19 mouse cellular contexts compared by ENCODE assay signal in genomic region chr4:48592328-48592727, GRCm38 (mm10). TPM values are rescaled to one million over a fixed set of nuclear protein-coding genes. Genes with fewer than 3 reads are reported as not detected.
A peak's percentile ranks its signal among the peaks of the same experiment; 100 is the strongest.
DNase-seq lines count a peak whose midpoint lies in the region; ATAC-seq and TF ChIP-seq lines count a peak whose summit lies in the region.
"Had no signal": no experiment of that assay in that cellular context is flagged by ENCODE, and none has a peak within 500 bp of the region (broad histone marks: within the 10 kb centered on the region; RNA-seq: fewer than 3 reads in every experiment).

No protein-coding gene starts in this region.

- peaks cover 2% of the 10 kb centered on the region; the same call in 1 of the 2 replicates for H3K79me2 ChIP-seq in CH12.LX (replicated peaks; ENCODE audit: control insufficient read depth, extremely low read depth, insufficient read depth, poor library complexity, severe bottlenecking)

- no peak overlapping the region for H3K4me3 ChIP-seq in heart, postnatal 0 days (ENCODE audit: low read depth, low read length)
- H3K4me3 ChIP-seq in CH12.LX (replicated peaks in 1 of 3; ENCODE audit: low read depth in 2 of 3, low read length in 2 of 3, poor library complexity in 1 of 3), result peak overlapping the region; percentile 21 to 50 (median 32)
- no peak overlapping the region for H3K4me3 ChIP-seq in midbrain, embryonic 10.5 days
- H3K4me3 ChIP-seq: erythroblast, embryonic 14.5 days; hindbrain, embryonic 15.5 days; limb, embryonic 13.5 days; liver, embryonic 15.5 days; megakaryocyte, embryonic 14.5 days had no signal

- WGBS in heart, postnatal 0 days, result 43% methylated on average over 5 of the region's 5 CpGs
- 90% methylated on average over 5 of the region's 5 CpGs for WGBS in midbrain, embryonic 10.5 days

- H3K27ac ChIP-seq in heart, postnatal 0 days (ENCODE audit: low read depth), result no peak overlapping the region
- H3K27ac ChIP-seq in CH12.LX (ENCODE audit: insufficient read depth, low read depth), result peak overlapping the region; percentile 82
- no peak overlapping the region for H3K27ac ChIP-seq in midbrain, embryonic 10.5 days (replicated peaks)
- H3K27ac ChIP-seq: hindbrain, embryonic 15.5 days; limb, embryonic 13.5 days; liver, embryonic 15.5 days had no signal

- in situ Hi-C loops in CH12.LX (cut with MboI; ENCODE audit: low pct_ligation_motif_present, low pct_unique_long_range_greater_than_20kb, low sequenced_read_pairs), result no loop called here

- peak; percentile 51; the same call in 1 of the 2 replicates for ATAC-seq in heart, postnatal 0 days (ENCODE audit: insufficient read depth, low read depth)
- peak; percentile 45; the same call in 1 of the 2 replicates for ATAC-seq in monocyte, adult 5-6 weeks (replicated peaks; ENCODE audit: insufficient number of reproducible peaks, low FRiP score, low TSS enrichment, poor library complexity, severe bottlenecking)
- ATAC-seq: forebrain, embryonic 14.5 days; midbrain, embryonic 16.5 days had no signal

- TF ChIP-seq CTCF in heart, postnatal 0 days (IDR thresholded peaks at IDR 0.05; ENCODE audit: low read depth), result no peak
- TF ChIP-seq CTCF in CH12.LX (conservative IDR thresholded peaks at IDR 0.05 in 1 of 2, IDR thresholded peaks at IDR 0.05 in 1 of 2; ENCODE audit: low read depth in 2 of 2, low read length in 2 of 2), result no peak

- dilution Hi-C loops in CH12.LX (cut with MboI; ENCODE audit: extremely low pct_ligation_motif_present, extremely low pct_unique_long_range_greater_than_20kb, low sequenced_read_pairs), result no loop called here

- H3K9me3 ChIP-seq in heart, postnatal 0 days (replicated peaks; ENCODE audit: control insufficient read depth, low read length), result peaks cover 4% of the 10 kb centered on the region; the same call in 1 of the 2 replicates
- H3K9me3 ChIP-seq in CH12.LX (replicated peaks; ENCODE audit: low read length), result peaks cover 3% of the 10 kb centered on the region
- peaks cover 5% of the 10 kb centered on the region for H3K9me3 ChIP-seq in midbrain, embryonic 10.5 days (replicated peaks)
- H3K9me3 ChIP-seq: hindbrain, embryonic 15.5 days; liver, embryonic 15.5 days had no signal

- no peak overlapping the region for H3K4me2 ChIP-seq in heart, postnatal 0 days (ENCODE audit: low read depth, low read length)
- H3K4me2 ChIP-seq in CH12.LX (ENCODE audit: insufficient read depth, low read depth, poor library complexity, severe bottlenecking), result peak overlapping the region; percentile 83
- H3K4me2 ChIP-seq: hindbrain, embryonic 15.5 days; limb, embryonic 13.5 days; liver, embryonic 15.5 days had no signal

- no peak for TF ChIP-seq EP300 in heart, postnatal 0 days (IDR thresholded peaks at IDR 0.05; ENCODE audit: low read depth)
- TF ChIP-seq EP300 in CH12.LX (IDR thresholded peaks at IDR 0.05; ENCODE audit: low read length), result no peak

- peaks cover 8% of the 10 kb centered on the region; the same call in 1 of the 2 replicates for H3K4me1 ChIP-seq in heart, postnatal 0 days (ENCODE audit: control insufficient read depth, insufficient read depth)
- H3K4me1 ChIP-seq in CH12.LX (ENCODE audit: control insufficient read depth in 1 of 2, insufficient read depth in 2 of 2), result peaks cover 14 to 50% of the 10 kb centered on the region in 2 experiments
- H3K4me1 ChIP-seq in midbrain, embryonic 10.5 days, result peaks cover 7% of the 10 kb centered on the region; the same call in 1 of the 2 replicates
- H3K4me1 ChIP-seq: liver, embryonic 15.5 days; megakaryocyte, embryonic 14.5 days had no signal

- TF ChIP-seq POLR2A in CH12.LX (IDR thresholded peaks at IDR 0.05; ENCODE audit: low read depth, low read length), result peak; percentile 48

- no peaks in the 10 kb centered on the region for H3K36me3 ChIP-seq in heart, postnatal 0 days (replicated peaks; ENCODE audit: control insufficient read depth, insufficient read depth, low read length)
- H3K36me3 ChIP-seq in CH12.LX (replicated peaks in 1 of 2; ENCODE audit: control insufficient read depth in 1 of 2, insufficient read depth in 1 of 2, low read length in 1 of 2), result no peaks in the 10 kb centered on the region
- peaks cover 77% of the 10 kb centered on the region for H3K36me3 ChIP-seq in midbrain, embryonic 10.5 days
- H3K36me3 ChIP-seq: hindbrain, embryonic 15.5 days; limb, embryonic 13.5 days; liver, embryonic 15.5 days had no signal

- no peak for DNase-seq in heart, postnatal 0 days (ENCODE audit: low spot score)
- DNase-seq in heart, postnatal 25 days (ENCODE audit: low spot score), result no peak
- DNase-seq in kidney, postnatal 4 days, result peak; percentile 8 to 33
- DNase-seq in kidney, postnatal 25 days, result no peak
- peak; percentile 66 for DNase-seq in CH12.LX (ENCODE audit: extremely low read depth)
- DNase-seq in ovary, adult 18-20 months (ENCODE audit: low spot score), result no peak
- no peak for DNase-seq in midbrain, embryonic 10.5 days (ENCODE audit: low spot score)
- DNase-seq: adrenal gland, postnatal 10 days; cerebellum, adult 11-12 months; cerebellum, postnatal 25 days; kidney, adult 2 months had no signal

- intact Hi-C loops in heart, postnatal 25 days (cut with DNase I), result no loop called here

- no peaks in the 10 kb centered on the region for H3K27me3 ChIP-seq in heart, postnatal 0 days (ENCODE audit: control insufficient read depth, insufficient read depth, low read length)
- H3K27me3 ChIP-seq in CH12.LX (replicated peaks), result no peaks in the 10 kb centered on the region
- H3K27me3 ChIP-seq in midbrain, embryonic 10.5 days (ENCODE audit: low read depth, poor library complexity, severe bottlenecking), result no peaks in the 10 kb centered on the region
- H3K27me3 ChIP-seq: hindbrain, embryonic 15.5 days; limb, embryonic 13.5 days; liver, embryonic 15.5 days; megakaryocyte, embryonic 14.5 days had no signal

- no peak for TF ChIP-seq RAD21 in CH12.LX (IDR thresholded peaks at IDR 0.05; ENCODE audit: low read depth, low read length)

- no peak overlapping the region for H3K9ac ChIP-seq in heart, postnatal 0 days (replicated peaks; ENCODE audit: low read depth, low read length)
- H3K9ac ChIP-seq in CH12.LX (ENCODE audit: insufficient read depth, low read depth), result peak overlapping the region; percentile 73
- H3K9ac ChIP-seq: hindbrain, embryonic 15.5 days; limb, embryonic 13.5 days; liver, embryonic 15.5 days had no signal

TF ChIP-seq in CH12.LX, 34 proteins besides CTCF, POLR2A, EP300 and RAD21:
- TF ChIP-seq JUND (conservative IDR thresholded peaks at IDR 0.05; ENCODE audit: low read depth, low read length) (no peak), ETS1 (conservative IDR thresholded peaks at IDR 0.05; ENCODE audit: low read depth, low read length) (peak; percentile 22), MXI1 (IDR thresholded peaks at IDR 0.05; ENCODE audit: low read depth, low read length) (peak; percentile 77; the same call in 1 of the 2 replicates), ZKSCAN1 (IDR thresholded peaks at IDR 0.05; ENCODE audit: borderline replicate concordance, low read depth, low read length) (no peak), TCF12 (IDR thresholded peaks at IDR 0.05; ENCODE audit: low read depth, low read length) (peak; percentile 32; the same call in 1 of the 2 replicates), BHLHE40 (IDR thresholded peaks at IDR 0.05; ENCODE audit: low read depth, low read length) (peak; percentile 65), MYC (IDR thresholded peaks at IDR 0.05; ENCODE audit: low read depth, low read length) (peak; percentile 78; the same call in 1 of the 2 replicates)

RNA-seq across cellular contexts. Expression of gene Tmeff1, which starts 7.4 kb away (rescaled TPM):
- total RNA-seq in heart, postnatal 0 days (2014; rRNA removed; ENCODE audit: low replicate concordance), result 17.7 and 31.6 TPM in 2 replicates
- 14.7 and 15.2 TPM in 2 replicates for polyA plus RNA-seq in heart, postnatal 0 days (2015; fragmentation: Nextera tagmentation; extraction: Ambion mirVana)
- 10 to 100 TPM; 11.6 to 12.0 TPM for total RNA-seq in heart, postnatal 25 days (2021)
- total RNA-seq in CH12.LX (2012; rRNA removed), result 29.6 and 29.9 TPM in 2 replicates
- total RNA-seq in CH12.LX (2014; rRNA removed), result 32.4 and 37.3 TPM in 2 replicates
- polyA plus RNA-seq in CH12.LX (2012; ENCODE audit: insufficient read length, low read depth), result 23.3 and 25.5 TPM in 2 replicates
- total RNA-seq in monocyte, adult 5-6 weeks (2017), result 0.48 TPM in 1 of 3 replicates, not detected in the others
- polyA plus RNA-seq in midbrain, embryonic 10.5 days (2016; fragmentation: Nextera tagmentation; extraction: Ambion mirVana), result 90.3 and 136 TPM in 2 replicates

RNA-seq across cellular contexts. Expression of gene Msantd3, which starts 52.6 kb away (rescaled TPM):
- total RNA-seq in heart, postnatal 0 days (2014; rRNA removed; ENCODE audit: low replicate concordance), result 18.1 and 25.9 TPM in 2 replicates
- 21.3 and 23.0 TPM in 2 replicates for polyA plus RNA-seq in heart, postnatal 0 days (2015; fragmentation: Nextera tagmentation; extraction: Ambion mirVana)
- total RNA-seq in heart, postnatal 25 days (2021), result 10 to 100 TPM; 21.4 to 21.5 TPM
- total RNA-seq in CH12.LX (2012; rRNA removed), result not detected in 2 replicates
- total RNA-seq in CH12.LX (2014; rRNA removed), result not detected in 2 replicates
- not detected in 2 replicates for polyA plus RNA-seq in CH12.LX (2012; ENCODE audit: insufficient read length, low read depth)
- 2.0 to 6.0 TPM (median 2.3 TPM) in 3 replicates for total RNA-seq in monocyte, adult 5-6 weeks (2017)
- 69.1 and 71.2 TPM in 2 replicates for polyA plus RNA-seq in midbrain, embryonic 10.5 days (2016; fragmentation: Nextera tagmentation; extraction: Ambion mirVana)
- polyA plus RNA-seq: erythroblast, embryonic 14.5 days had no signal

Comparison
In these comparisons a context has a peak if more than half of its experiments do, and no peak if none do; other contexts are left out.
1. DNase-seq: peak in kidney, postnatal 4 days (2 of 2) and CH12.LX (single experiment); none in heart, postnatal 0 days (single experiment), heart, postnatal 25 days (single experiment), kidney, postnatal 25 days (0 of 2), ovary, adult 18-20 months (single experiment) and midbrain, embryonic 10.5 days (single experiment).
2. H3K4me3 ChIP-seq: peak in CH12.LX (3 of 3); none in heart, postnatal 0 days (single experiment) and midbrain, embryonic 10.5 days (single experiment).